Mouse (Mus musculus) ES-Bruce4 (cell line): ENCODE measurements around the gene Oprm1.

Experiments used
- CTCF ChIP-seq: IDR thresholded peaks from one replicate; pipeline ENCODE4 v1.8.1; 2011; ENCODE audit warnings: low read depth, low read length
- EP300 ChIP-seq: IDR thresholded peaks from 2 replicates; pipeline ENCODE4 v1.6.1; 2011; ENCODE audit warnings: low read depth, low read length; ENCODE audit not compliant: insufficient read depth
- POLR2A ChIP-seq: IDR thresholded peaks from one replicate; pipeline ENCODE4 v1.8.1; 2011; ENCODE audit warnings: low read length; ENCODE audit not compliant: insufficient read depth

DNA sequence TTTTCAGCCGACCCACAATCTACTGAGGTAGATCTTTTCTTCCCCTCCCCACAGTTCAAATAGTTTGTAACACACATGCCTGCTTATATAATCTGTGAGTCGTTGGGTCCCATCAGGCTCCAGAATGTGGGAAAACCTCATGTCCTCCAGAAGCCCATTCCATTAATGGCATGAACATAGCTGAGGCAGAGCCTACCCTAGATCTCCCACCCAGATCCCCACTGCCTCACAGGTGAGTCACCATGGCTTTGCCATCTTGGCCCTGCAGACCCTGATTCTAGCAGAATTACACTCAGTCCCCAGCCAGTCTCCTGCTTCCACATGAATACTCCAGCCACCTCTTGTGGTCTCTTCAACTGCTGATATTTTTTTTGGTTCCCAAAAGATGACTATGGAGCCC, 317.4 kb downstream of the Oprm1 start:
- no peak for TF ChIP-seq CTCF
- no peak for TF ChIP-seq EP300
- no peak for TF ChIP-seq POLR2A
